Comparison of ENCODE assay signal across 13 mouse cellular contexts in the genomic region with DNA sequence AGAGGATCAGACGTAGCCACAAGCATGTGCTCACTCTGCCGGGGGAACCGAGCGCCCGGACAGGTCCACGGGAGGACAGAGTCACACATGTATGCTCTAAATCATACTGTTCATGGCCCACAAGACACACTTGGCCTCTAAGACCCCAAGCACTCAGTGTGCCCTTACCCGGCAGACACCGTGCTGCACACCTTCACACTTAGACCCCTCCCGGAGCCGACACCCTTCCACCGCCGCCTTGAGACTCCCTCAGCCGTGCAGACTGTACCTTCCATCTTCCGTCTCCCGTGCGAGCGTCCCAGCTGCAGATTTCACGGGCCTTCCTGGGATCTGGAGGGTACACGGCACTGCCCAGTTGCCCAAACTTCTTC. TPM values are rescaled to one million over a fixed set of nuclear protein-coding genes. Genes with fewer than 3 reads are reported as not detected.
DNase-seq lines count a peak whose midpoint lies in the region; ATAC-seq and TF ChIP-seq lines count a peak whose summit lies in the region.
"Had no signal": no experiment of that assay in that cellular context is flagged by ENCODE, and none has a peak within 500 bp of the region (broad histone marks: within the 10 kb centered on the region; RNA-seq: fewer than 3 reads in every experiment).

No protein-coding gene starts in this region.

- no peak overlapping the region for H3K4me3 ChIP-seq in forebrain, embryonic 16.5 days (replicated peaks; ENCODE audit: low read length)
- H3K4me3 ChIP-seq in forebrain, embryonic 14.5 days (ENCODE audit: low read depth, low read length) = no peak overlapping the region
- H3K4me3 ChIP-seq in kidney, postnatal 0 days (replicated peaks; ENCODE audit: low read depth, low read length) = no peak overlapping the region
- peak overlapping the region; percentile 57 for H3K4me3 ChIP-seq in heart, embryonic 16.5 days (ENCODE audit: low read length)
- H3K4me3 ChIP-seq in neural tube, embryonic 14.5 days (ENCODE audit: low read depth, low read length) = no peak overlapping the region

- peak; percentile 14; the same call in 1 of the 2 replicates for ATAC-seq in forebrain, embryonic 16.5 days
- no peak for ATAC-seq in forebrain, embryonic 14.5 days
- ATAC-seq in kidney, postnatal 0 days (replicated peaks; ENCODE audit: low FRiP score, low read depth) = no peak
- 0 out of 2 replicates have a peak, but pooled peaks have one; percentile 20 for ATAC-seq in heart, embryonic 16.5 days (replicated peaks; ENCODE audit: extremely low read depth, insufficient read depth, low FRiP score)
- peak; percentile 36; the same call in 1 of the 2 replicates for ATAC-seq in neural tube, embryonic 14.5 days (ENCODE audit: low read depth)

- H3K9ac ChIP-seq in forebrain, embryonic 16.5 days (replicated peaks; ENCODE audit: low read depth, low read length) = no peak overlapping the region
- H3K9ac ChIP-seq in forebrain, embryonic 14.5 days (ENCODE audit: low read length) = no peak overlapping the region
- H3K9ac ChIP-seq in kidney, postnatal 0 days (ENCODE audit: low read depth, low read length) = 0 out of 2 replicates have a peak overlapping the region, but pooled peaks have one; percentile 18
- peak overlapping the region; percentile 79 for H3K9ac ChIP-seq in heart, embryonic 16.5 days (ENCODE audit: low read length)
- no peak overlapping the region for H3K9ac ChIP-seq in neural tube, embryonic 14.5 days (replicated peaks; ENCODE audit: low read depth, low read length)
- H3K9ac ChIP-seq: liver, postnatal 0 days had no signal

- no peak overlapping the region for H3K27ac ChIP-seq in forebrain, embryonic 16.5 days (ENCODE audit: low read length)
- H3K27ac ChIP-seq in forebrain, embryonic 14.5 days (ENCODE audit: low read depth, low read length) = no peak overlapping the region
- no peak overlapping the region for H3K27ac ChIP-seq in kidney, postnatal 0 days
- H3K27ac ChIP-seq in heart, embryonic 16.5 days (ENCODE audit: low read length) = peak overlapping the region; percentile 97
- no peak overlapping the region for H3K27ac ChIP-seq in neural tube, embryonic 14.5 days (ENCODE audit: low read depth, low read length)

- H3K27me3 ChIP-seq in forebrain, embryonic 16.5 days (replicated peaks; ENCODE audit: control insufficient read depth, insufficient read depth, low read length) = no peaks in the 10 kb centered on the region
- H3K27me3 ChIP-seq in forebrain, embryonic 14.5 days (replicated peaks; ENCODE audit: control insufficient read depth, insufficient read depth, low read length) = no peaks in the 10 kb centered on the region
- H3K27me3 ChIP-seq in kidney, postnatal 0 days (ENCODE audit: insufficient read depth, low read length) = no peaks in the 10 kb centered on the region
- no peaks in the 10 kb centered on the region for H3K27me3 ChIP-seq in heart, embryonic 16.5 days (ENCODE audit: control insufficient read depth, insufficient read depth, low read length)
- no peaks in the 10 kb centered on the region for H3K27me3 ChIP-seq in neural tube, embryonic 14.5 days (ENCODE audit: control insufficient read depth, insufficient read depth, low read length)

- no peaks in the 10 kb centered on the region for H3K36me3 ChIP-seq in forebrain, embryonic 16.5 days (ENCODE audit: control insufficient read depth, insufficient read depth)
- no peaks in the 10 kb centered on the region for H3K36me3 ChIP-seq in forebrain, embryonic 14.5 days (ENCODE audit: control insufficient read depth, insufficient read depth, low read length)
- no peaks in the 10 kb centered on the region for H3K36me3 ChIP-seq in kidney, postnatal 0 days (ENCODE audit: insufficient read depth, low read length)
- no peaks in the 10 kb centered on the region for H3K36me3 ChIP-seq in heart, embryonic 16.5 days (ENCODE audit: control insufficient read depth, insufficient read depth)
- no peaks in the 10 kb centered on the region for H3K36me3 ChIP-seq in neural tube, embryonic 14.5 days (ENCODE audit: control insufficient read depth, insufficient read depth, low read length)

- TF ChIP-seq CTCF in kidney, postnatal 0 days (IDR thresholded peaks at IDR 0.05; ENCODE audit: low read depth) = no peak

- H3K4me1 ChIP-seq in forebrain, embryonic 16.5 days (replicated peaks; ENCODE audit: control insufficient read depth, insufficient read depth, low read length) = peaks cover 13% of the 10 kb centered on the region
- H3K4me1 ChIP-seq in forebrain, embryonic 14.5 days (ENCODE audit: control insufficient read depth, insufficient read depth, low read length) = peaks cover 11% of the 10 kb centered on the region; the same call in 1 of the 2 replicates
- peaks cover 18% of the 10 kb centered on the region for H3K4me1 ChIP-seq in kidney, postnatal 0 days (replicated peaks; ENCODE audit: insufficient read depth, low read length)
- H3K4me1 ChIP-seq in heart, embryonic 16.5 days (ENCODE audit: control insufficient read depth, insufficient read depth, low read length) = peaks cover 19% of the 10 kb centered on the region
- peaks cover 3% of the 10 kb centered on the region; the same call in 1 of the 2 replicates for H3K4me1 ChIP-seq in neural tube, embryonic 14.5 days (ENCODE audit: control insufficient read depth, insufficient read depth, low read length)

- no peak for DNase-seq in forebrain, embryonic 14.5 days (ENCODE audit: low spot score)
- no peak for DNase-seq in kidney, postnatal 0 days (ENCODE audit: low spot score)
- no peak for DNase-seq in kidney, postnatal 36 days
- DNase-seq in layer of hippocampus, postnatal 36 days = no peak
- DNase-seq in gastrocnemius, adult 8-10 months (ENCODE audit: low spot score in 2 of 2) = no peak
- DNase-seq: adrenal gland, postnatal 25 days; thymus, adult 18-20 months had no signal

- no peak overlapping the region for H3K4me2 ChIP-seq in forebrain, embryonic 16.5 days (ENCODE audit: low read length)
- H3K4me2 ChIP-seq in forebrain, embryonic 14.5 days (ENCODE audit: low read length) = no peak overlapping the region
- H3K4me2 ChIP-seq in kidney, postnatal 0 days (ENCODE audit: low read length) = peak overlapping the region; percentile 36; the same call in 1 of the 2 replicates
- peak overlapping the region; percentile 70 for H3K4me2 ChIP-seq in heart, embryonic 16.5 days (ENCODE audit: low read depth, low read length)
- no peak overlapping the region for H3K4me2 ChIP-seq in neural tube, embryonic 14.5 days (ENCODE audit: low read depth, low read length)

- no peaks in the 10 kb centered on the region for H3K9me3 ChIP-seq in forebrain, embryonic 16.5 days (ENCODE audit: control insufficient read depth, low read length)
- no peaks in the 10 kb centered on the region for H3K9me3 ChIP-seq in forebrain, embryonic 14.5 days (replicated peaks; ENCODE audit: control insufficient read depth, low read length)
- H3K9me3 ChIP-seq in kidney, postnatal 0 days (replicated peaks; ENCODE audit: low read length) = no peaks in the 10 kb centered on the region
- H3K9me3 ChIP-seq in heart, embryonic 16.5 days (replicated peaks; ENCODE audit: control insufficient read depth, low read length) = no peaks in the 10 kb centered on the region
- H3K9me3 ChIP-seq in neural tube, embryonic 14.5 days (ENCODE audit: control insufficient read depth, low read length) = no peaks in the 10 kb centered on the region

- WGBS in forebrain, embryonic 16.5 days = 88% methylated on average over 19 of the region's 19 CpGs
- WGBS in forebrain, embryonic 14.5 days = 91% methylated on average over 19 of the region's 19 CpGs
- 26% methylated on average over 19 of the region's 19 CpGs for WGBS in kidney, postnatal 0 days
- 34% methylated on average over 19 of the region's 19 CpGs for WGBS in heart, embryonic 16.5 days
- 79% methylated on average over 19 of the region's 19 CpGs for WGBS in neural tube, embryonic 14.5 days

RNA-seq across cellular contexts. Expression of gene 3425401B19Rik, which starts 0.4 kb away (rescaled TPM):
- polyA plus RNA-seq in forebrain, embryonic 16.5 days (2015; fragmentation: Nextera tagmentation; extraction: Ambion mirVana) = not detected in 2 replicates
- not detected in 2 replicates for polyA plus RNA-seq in forebrain, embryonic 14.5 days (2014; fragmentation: Nextera tagmentation; extraction: Ambion mirVana)
- 0.04 and 0.12 TPM in 2 replicates for polyA plus RNA-seq in kidney, postnatal 0 days (2015; fragmentation: Nextera tagmentation; extraction: Ambion mirVana)
- 8.4 and 10.4 TPM in 2 replicates for polyA plus RNA-seq in heart, embryonic 16.5 days (2015; fragmentation: Nextera tagmentation; extraction: Ambion mirVana)
- 0.21 and 0.26 TPM in 2 replicates for polyA plus RNA-seq in neural tube, embryonic 14.5 days (2014; fragmentation: Nextera tagmentation; extraction: Ambion mirVana)
- total RNA-seq in layer of hippocampus, postnatal 36 days (2021) = under 1 TPM in 1 of 2 experiments, not detected in 1; 0.15 TPM
- total RNA-seq in gastrocnemius, adult 8-10 months (2022) = 100 to 1,000 TPM; 314 to 378 (median 368) TPM
- total RNA-seq: left cerebral cortex, postnatal 4 days; megakaryocyte-erythroid progenitor cell, adult 5-6 weeks had no signal

Comparison
In these comparisons a context has a peak if more than half of its experiments do, and no peak if none do; other contexts are left out.
1. ATAC-seq: peak in forebrain, embryonic 16.5 days (single experiment), heart, embryonic 16.5 days (single experiment) and neural tube, embryonic 14.5 days (single experiment); none in forebrain, embryonic 14.5 days (single experiment) and kidney, postnatal 0 days (single experiment).
2. H3K4me2 ChIP-seq: peak in kidney, postnatal 0 days (single experiment) and heart, embryonic 16.5 days (single experiment); none in forebrain, embryonic 16.5 days (single experiment), forebrain, embryonic 14.5 days (single experiment) and neural tube, embryonic 14.5 days (single experiment).
3. H3K9ac ChIP-seq: peak in kidney, postnatal 0 days (single experiment) and heart, embryonic 16.5 days (single experiment); none in forebrain, embryonic 16.5 days (single experiment), forebrain, embryonic 14.5 days (single experiment) and neural tube, embryonic 14.5 days (single experiment).